Mouse (Mus musculus) CD4-positive, CD25-positive, alpha-beta regulatory T cell, adult 2 months (primary cell): ENCODE measurements around the gene Nemf.
"Not testable (repeated sequence)": the region's sequence is repeated elsewhere in the genome, so short reads cannot be mapped to it uniquely, and the experiment has no call there.

Source experiments
- DNase-seq: peaks from one replicate; pipeline ENCODE4 v3.0.0-alpha.2; 2012; ENCODE audit warnings: low read depth, low spot score

Nemf gene

GRCm38 (mm10) chr12:69356546-69357299, at the start of gene Nemf:
Nemf (minus strand) TSS chr12:69357165.
- DNase-seq: peak; percentile 90

- peak; percentile 61 for DNase-seq
Observed at GRCm38 (mm10) chr12:69402594-69403167, 45.7 kb upstream of the Nemf start.

- no peak for DNase-seq
Observed at GRCm38 (mm10) chr12:69402100-69402499, 45.1 kb upstream of the Nemf start.

GRCm38 (mm10) chr12:69400871-69401286, 43.9 kb upstream of the Nemf start:
- DNase-seq: no peak

DNA sequence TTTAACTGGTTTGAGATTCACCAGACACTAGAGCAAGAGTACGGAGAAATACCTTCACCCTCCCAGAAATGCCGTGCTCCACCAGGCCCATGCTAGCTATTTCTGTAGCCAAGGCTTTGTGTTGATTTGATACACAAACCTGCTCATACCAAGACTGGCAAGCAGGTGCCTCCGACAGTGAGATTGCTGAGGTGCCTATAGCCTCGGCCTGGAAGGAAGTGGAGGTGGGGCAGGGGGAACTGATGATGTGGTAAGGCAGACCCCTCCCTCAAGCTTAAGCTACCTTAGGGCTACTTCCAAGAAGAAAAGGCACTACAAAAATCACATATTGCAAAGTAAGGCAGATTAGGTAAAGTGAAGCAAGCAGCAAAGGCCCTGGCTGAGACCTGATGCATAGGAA, 43.4 kb upstream of the Nemf start:
- DNase-seq: peak; percentile 40

GRCm38 (mm10) chr12:69394456-69394855, 37.5 kb upstream of the Nemf start:
- DNase-seq: no peak

DNA sequence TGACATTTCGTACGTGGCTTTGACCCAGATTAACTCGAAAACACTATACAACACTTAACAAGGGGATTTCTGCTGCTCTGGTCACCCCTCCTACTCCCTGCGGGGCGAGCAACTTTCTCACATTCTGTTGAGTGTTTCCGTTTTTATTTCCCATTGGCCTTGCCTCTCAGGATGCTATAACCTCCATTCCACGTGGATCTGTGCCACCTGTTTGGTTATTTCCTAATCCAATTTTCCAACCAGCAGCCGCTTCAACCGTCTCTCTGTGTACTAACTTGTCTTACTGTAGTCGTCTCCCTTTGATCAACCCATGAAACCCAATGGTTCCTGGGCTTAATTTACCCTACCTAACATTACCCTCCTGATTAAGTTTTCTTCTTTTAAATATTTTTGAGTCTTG, 36.1 kb upstream of the Nemf start:
- DNase-seq: no peak

GRCm38 (mm10) chr12:69390000-69390698, 33.2 kb upstream of the Nemf start:
- DNase-seq: no peak

DNA sequence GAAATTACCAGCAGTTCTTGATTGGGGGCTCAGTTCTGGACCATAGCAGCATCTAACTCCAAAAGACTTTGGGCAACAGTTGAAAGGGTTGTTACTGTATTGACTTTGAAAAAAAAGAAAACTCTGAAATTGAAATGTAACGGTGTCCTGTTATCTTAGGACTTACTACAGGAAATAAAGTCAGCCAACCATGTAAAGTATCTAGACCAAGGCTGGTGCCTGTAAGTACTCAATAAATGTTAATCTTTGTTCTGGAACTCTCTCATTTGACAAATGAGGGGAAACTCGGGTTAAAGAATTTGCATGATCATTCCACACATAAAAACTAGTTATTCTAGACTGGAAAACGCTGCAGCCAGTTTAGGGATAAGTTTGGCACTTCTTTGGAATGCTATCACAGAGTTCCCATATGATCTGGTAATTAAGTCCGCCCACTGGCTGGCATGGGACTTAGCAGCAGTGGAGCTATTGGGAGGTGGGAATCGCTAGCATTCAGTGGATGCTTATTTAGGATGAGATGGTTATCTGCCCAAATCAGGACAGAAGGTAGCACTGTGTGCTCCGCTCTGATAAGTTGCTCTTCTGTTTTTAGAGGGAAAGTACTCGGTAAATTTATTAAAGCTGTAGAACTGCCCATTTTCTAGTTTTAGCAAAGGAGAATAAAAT, 32.4 kb upstream of the Nemf start:
- no peak for DNase-seq

- DNase-seq: no peak
Observed at GRCm38 (mm10) chr12:69388321-69388869, 31.4 kb upstream of the Nemf start.

DNA sequence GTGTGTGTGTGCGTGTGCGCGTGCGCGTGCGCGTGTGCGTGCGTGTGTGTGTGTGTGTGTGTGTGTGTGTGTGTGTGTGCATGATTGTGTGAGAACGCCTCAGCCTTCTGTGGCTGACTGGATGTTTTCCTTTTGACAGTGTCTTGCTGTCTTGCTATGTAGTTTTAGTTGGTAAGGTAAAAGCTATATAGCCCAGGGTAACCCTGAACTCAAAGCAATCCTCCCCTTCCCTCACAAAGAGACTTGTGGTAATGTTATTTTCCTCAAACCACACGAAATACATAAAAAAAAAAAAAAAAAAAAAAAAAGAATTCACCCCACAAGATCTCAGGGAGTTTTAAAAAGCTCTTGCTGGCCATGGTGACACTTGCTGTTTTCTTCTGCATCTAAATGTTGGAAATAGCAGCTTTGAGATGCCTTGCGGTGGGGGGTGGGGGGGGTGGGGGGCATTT, 29.3 kb upstream of the Nemf start:
- DNase-seq: not testable (repeated sequence)

DNA sequence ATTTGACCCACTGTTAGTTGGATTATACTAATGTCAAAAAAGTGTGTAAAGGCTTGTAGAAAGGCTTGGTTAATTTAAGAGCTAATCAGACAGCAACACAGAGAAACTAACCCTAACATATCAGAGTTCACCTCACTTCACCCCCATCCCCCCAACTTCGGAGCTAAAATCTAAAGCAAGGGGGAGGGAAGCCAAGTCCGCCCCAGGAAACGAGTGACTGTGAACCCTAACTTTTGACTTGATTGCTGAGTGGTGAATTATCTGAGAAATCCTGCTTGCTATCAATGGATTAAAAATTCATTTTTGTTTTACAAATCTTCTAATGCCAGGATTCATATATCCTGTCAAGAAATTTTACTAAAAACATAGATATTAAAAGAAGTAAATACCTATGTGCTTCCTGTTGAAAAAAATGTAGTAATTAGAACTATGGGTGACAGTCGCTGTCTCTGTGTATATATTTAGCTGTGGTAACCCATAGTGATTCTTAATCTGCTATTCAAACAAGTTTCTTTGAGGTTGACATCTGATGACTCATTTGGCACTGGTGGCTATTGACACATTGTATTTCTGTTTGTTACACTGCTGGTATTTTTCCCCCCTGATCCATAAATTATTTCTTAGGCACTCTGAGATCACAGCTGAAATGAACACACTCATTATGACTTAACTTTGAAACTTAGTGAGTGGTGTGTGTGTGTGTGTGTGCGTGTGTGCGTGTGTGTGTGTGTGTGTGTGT, 28.7 kb upstream of the Nemf start:
- peak; percentile 83 for DNase-seq

GRCm38 (mm10) chr12:69384606-69385005, 27.6 kb upstream of the Nemf start:
- no peak for DNase-seq

DNA sequence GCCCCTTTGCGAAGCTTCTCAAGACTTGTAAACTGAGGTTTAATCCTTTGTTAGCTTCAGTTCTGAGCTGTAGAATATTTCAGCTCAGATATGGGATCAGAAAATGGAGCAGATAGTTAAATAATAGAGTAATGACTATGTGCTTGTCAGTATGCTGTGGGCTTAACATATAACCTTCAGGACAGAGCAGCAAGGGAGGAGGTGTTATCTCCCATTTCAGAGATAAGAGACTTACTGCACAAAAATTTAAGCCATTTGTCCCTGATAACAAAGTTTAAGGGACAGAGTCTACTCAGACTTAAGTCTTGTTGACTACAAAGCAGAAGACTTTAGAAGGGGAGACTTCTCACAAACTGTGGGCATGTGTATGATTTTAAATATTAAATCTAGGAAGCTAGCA, 25.9 kb upstream of the Nemf start:
- no peak for DNase-seq

- peak; percentile 45 for DNase-seq
Observed at GRCm38 (mm10) chr12:69378558-69379454, 21.8 kb upstream of the Nemf start.

DNA sequence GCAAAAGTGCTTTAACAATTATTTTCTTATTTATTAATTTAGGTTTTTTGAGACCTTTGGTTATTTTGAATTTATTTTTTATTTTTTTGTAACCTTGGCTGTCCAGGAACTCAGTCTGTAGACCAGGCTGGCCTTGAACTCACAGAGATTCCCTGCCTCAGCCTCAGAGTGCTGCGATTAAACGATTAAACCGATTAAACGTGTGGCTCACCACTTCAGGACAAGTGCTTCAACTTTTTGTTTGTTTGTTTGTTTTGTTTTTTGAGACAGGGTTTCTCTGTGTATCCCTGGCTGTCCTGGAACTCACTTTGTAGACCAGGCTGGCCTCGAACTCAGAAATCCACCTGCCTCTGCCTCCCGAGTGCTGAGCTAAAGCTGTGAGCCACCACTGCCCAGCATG, 20.7 kb upstream of the Nemf start:
- DNase-seq: not testable (repeated sequence)

DNA sequence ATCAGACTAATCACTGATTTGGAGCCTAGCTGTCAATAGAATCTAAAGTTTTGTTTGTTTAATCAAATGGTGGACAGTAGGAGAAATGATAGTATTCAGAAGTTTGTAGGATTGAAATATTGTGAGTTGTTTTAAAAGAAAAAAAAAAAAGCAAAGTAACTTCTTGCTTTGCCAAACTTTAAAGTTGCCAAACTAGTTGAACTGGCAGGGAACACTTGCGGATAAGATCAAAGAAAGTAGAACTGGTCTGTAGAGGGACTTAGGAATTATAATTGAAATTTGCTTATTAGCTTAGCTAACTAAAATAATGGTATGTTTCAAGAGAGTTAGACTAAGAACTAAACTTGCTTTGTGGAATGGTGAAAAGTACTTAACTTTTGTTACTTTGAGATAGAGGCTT, 20.2 kb upstream of the Nemf start:
- no peak for DNase-seq

DNA sequence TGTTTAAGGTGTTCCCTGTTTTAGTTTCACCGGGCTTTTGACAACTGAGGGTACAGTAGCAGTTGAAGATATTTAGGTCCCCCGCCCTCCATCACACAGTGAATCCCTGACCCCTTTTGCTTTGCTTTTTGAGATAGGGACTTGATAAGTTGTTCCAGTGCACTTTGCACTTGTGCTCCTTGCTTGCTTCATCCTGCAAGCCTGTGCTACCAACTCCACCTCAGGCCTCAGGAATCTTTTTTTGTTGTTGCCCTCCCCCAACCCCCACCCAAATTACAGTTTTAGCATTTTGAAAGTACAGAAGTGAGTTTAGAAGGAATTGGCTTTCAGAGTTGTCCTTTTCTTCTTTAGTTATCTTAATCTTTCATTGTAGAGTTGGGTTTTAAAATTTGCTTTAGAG, 19.2 kb upstream of the Nemf start:
- no peak for DNase-seq

GRCm38 (mm10) chr12:69373850-69374766, 17.1 kb upstream of the Nemf start:
- peak; percentile 50 for DNase-seq
